Mouse (Mus musculus): ENCODE measurements around the gene Rnf126.

DNA sequence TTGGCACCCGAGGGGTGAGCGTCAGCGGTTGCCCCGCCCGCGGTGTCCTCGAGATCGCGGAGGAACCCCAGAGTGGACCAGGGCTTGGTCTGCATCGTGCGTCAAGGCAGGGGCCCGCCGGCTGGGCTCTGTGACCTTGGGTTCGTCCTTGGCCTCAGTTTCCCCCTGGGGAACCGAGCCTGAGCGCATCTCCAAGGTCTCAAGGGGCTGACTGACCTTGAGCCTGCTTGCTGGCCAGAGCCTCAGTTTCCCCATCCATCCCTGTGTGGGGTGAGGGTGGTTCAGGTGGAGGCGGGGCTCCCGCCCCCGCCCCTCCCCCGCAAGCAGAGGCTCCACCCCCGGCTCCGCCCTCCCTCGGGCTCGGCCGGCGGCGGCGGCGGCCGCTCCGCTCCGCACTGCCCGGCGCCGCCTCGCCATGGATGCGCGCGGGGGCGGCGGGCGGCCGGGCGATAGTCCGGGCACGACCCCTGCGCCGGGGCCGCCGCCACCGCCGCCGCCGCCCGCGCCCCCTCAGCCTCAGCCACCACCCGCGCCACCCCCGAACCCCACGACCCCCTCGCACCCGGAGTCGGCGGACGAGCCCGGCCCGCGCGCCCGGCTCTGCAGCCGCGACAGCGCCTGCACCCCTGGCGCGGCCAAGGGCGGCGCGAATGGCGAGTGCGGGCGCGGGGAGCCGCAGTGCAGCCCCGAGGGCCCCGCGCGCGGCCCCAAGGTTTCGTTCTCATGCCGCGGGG is 50.3 kb downstream of the Rnf126 start, which contains the start of gene Hcn2:
- no peak for TF ChIP-seq CTCF (IDR thresholded peaks at IDR 0.05; ENCODE audit: borderline replicate concordance, insufficient read depth, low read length)
- TF ChIP-seq POLR2A (IDR thresholded peaks at IDR 0.05; ENCODE audit: low read depth, low read length), result no peak

Measured in embryonic fibroblast, embryonic 13.5 days (primary cell).